Mouse (Mus musculus): ENCODE data around the gene Slc25a45.
"Not testable (repeated sequence)": the region's sequence is repeated elsewhere in the genome, so short reads cannot be mapped to it uniquely, and the experiment has no call there.

Gene Slc25a45

GRCm38 (mm10) chr19:5856604-5857003 lies 21.0 kb upstream of the Slc25a45 start:
- no peak for DNase-seq

DNA sequence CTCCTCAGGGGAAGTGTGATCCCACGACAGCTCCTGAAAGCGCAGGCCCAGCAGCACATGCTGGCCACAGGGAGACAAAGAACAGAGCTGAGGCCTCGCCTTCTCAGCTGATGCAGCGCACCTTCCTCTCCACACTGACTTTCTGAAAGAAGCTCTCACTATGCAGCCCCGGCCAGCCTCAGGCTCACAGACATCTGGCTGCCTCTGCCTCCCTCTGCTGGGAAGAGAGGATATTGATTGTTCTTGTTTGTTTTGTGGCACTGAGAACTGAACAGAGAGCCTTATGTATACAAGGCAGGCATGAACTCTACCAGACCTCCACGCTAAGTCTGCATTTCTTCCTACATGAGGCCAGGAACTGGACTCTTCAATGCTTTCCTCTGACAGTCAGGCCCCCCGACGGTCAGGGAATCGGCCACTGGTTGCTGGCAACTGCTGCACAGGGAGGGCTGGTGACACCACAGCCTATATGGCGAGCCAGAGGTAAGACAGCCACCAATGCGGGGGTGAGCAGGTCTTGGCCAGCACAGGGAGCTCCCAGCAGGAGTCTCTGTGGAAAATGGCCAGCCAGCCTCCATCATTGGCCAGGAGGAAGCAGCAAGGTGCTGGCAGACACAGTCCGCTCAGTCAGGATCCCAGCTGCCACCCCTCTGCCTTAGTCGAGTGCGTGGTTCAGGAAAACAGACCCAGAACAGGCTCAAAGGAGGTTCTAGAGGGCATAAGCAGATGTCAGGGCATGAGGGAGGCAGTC lies 15.1 kb upstream of the Slc25a45 start:
- DNase-seq, result no peak

GRCm38 (mm10) chr19:5863776-5864175 lies 13.8 kb upstream of the Slc25a45 start:
- no peak for DNase-seq

- no peak for DNase-seq
These were observed 12.8 kb upstream of the Slc25a45 start for GRCm38 (mm10) chr19:5864710-5865398.

GRCm38 (mm10) chr19:5868096-5868495 lies 9.5 kb upstream of the Slc25a45 start:
- DNase-seq, result no peak

DNA sequence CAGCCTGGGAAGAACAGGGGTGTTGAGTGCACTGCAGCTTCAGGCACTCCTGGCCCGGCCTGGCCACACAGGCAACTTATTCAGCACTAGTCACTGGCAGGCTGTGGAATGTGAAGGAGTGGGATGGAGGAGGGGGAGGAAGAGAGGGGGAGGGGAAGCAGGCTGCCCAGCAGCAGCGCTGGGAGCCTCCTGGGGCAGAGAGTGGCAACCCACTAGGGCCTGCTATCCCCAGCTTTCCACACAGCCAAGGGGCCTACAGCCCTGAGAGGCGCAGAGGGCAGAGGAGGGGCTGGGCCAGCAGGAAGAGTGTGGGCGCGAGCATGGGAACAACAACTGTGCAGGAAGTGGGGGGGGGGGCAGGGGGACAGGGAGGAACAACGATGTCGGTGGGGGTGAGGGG lies 6.3 kb upstream of the Slc25a45 start:
- peak; percentile 71 to 85 for DNase-seq

- DNase-seq, result no peak
These were observed 5.9 kb upstream of the Slc25a45 start for GRCm38 (mm10) chr19:5871683-5872082.

DNA sequence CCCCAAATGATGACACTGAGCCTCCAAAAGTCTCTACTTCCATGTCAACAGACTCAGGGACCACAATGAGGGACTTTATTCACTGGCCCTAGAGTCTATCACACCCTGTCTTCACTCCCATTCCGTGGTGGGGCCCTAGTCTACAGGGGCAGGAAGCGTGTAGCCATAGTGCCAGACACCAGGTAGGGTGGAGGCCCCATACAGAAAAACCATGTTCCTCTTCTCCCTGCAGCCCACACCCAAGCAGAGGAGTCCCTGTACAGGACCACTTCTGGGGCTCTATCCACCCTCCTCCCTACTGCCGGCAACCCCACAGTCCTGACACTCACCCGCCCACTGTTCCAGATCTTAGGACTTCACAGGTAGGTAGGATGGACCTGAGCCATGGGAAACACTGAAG lies 5.1 kb upstream of the Slc25a45 start:
- DNase-seq, result peak; percentile 44 to 49

GRCm38 (mm10) chr19:5872931-5873556 lies 4.6 kb upstream of the Slc25a45 start:
- DNase-seq, result peak; percentile 44 to 60

- no peak for DNase-seq
These were observed 3.1 kb upstream of the Slc25a45 start for GRCm38 (mm10) chr19:5874391-5874968.

DNA sequence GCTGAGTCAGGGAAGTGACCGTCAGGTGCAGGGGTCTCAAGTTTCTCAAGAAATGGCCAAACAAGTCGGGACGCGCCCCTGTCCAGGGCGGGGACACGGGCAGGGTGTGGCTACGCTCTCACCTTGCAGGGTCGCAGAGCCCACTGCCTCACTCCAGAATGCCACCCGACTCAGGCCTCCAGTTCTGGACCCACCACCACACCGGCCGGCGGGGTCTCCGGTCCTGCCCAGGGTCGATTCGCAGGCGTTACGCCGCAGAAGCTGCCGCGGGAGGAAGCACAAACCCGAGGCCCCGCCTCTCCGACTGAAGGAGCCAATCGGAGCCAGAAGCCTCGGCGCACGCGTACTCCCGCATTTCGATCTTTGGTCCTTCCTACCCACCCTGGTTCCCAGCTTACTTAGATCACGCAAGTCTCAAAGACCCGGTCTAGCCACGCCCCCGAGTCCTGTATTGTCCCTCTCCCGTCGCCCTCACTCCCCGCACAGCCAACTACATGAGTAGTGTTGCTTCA lies 2.6 kb upstream of the Slc25a45 start, which contains the start of gene Frmd8:
Frmd8 (minus strand) TSS at position 306 of the 512 bp plus-strand sequence.
- DNase-seq, result peak; percentile 95 to 96

- DNase-seq, result no peak
These were observed 734 bp downstream of the Slc25a45 start for GRCm38 (mm10) chr19:5878362-5878722.

DNA sequence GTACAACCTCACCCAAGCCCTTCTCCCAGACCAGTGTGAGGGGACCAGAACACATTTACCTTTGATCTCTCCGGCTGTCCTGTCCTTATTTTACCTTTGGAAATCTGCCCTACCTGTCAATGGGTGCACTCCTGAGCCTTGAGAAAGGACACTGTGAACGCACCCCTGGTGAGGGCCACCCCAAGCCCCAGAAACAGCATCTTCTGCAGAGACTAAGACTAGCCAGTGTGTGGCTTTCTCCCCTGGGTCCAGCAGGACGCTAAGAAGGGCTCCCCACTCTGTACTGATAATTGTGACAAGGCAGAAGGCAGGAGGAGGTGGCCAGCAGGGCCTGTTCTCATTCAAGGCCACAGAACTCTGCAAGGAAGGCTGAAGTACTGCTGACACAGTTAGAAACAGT lies 1.3 kb downstream of the Slc25a45 start:
- DNase-seq, result no peak

GRCm38 (mm10) chr19:5879735-5880134 lies 2.1 kb downstream of the Slc25a45 start:
- DNase-seq, result no peak

GRCm38 (mm10) chr19:5881155-5881554 lies 3.5 kb downstream of the Slc25a45 start:
- DNase-seq, result no peak

DNA sequence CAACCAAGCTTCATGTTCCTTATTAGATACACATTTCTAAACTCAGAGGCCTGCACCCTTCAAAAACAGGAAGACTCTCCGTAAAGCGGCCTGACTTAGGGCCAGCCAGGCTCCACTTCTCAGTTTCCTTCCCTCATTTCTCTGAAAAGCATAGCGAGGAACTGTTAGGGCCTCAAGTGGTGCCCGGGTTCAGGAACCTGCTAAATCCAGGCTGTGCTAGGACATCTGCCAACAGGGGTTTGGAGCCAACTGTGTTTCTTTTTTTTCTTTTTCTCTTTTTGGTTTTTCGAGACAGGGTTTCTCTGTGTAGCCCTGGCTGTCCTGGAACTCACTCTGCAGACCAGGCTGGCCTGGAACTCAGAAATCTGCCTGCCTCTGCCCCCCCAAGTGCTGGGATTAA lies 4.5 kb downstream of the Slc25a45 start:
- DNase-seq, result not testable (repeated sequence)

DNA sequence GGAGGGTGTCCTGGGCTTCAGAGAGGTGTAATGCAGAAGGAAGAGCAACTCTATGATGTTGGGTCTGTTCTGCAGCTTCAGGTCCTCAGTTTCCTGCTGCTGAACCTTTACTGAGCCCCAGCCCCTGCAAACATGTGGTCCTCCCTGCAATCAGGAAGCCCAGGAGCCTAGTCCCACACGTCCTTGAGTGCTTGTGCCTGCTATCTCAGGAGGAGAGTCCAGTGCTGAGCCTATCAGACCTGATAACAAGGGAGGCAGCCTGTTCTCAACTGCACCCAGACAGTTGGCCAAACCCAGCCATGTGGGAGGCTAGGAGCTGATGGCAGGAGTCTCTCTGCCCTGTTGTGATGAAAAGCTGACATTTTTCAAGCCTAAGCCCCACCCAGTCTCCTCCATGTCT lies 6.3 kb downstream of the Slc25a45 start:
- DNase-seq, result no peak

GRCm38 (mm10) chr19:5885838-5886237 lies 8.2 kb downstream of the Slc25a45 start:
- no peak for DNase-seq

DNA sequence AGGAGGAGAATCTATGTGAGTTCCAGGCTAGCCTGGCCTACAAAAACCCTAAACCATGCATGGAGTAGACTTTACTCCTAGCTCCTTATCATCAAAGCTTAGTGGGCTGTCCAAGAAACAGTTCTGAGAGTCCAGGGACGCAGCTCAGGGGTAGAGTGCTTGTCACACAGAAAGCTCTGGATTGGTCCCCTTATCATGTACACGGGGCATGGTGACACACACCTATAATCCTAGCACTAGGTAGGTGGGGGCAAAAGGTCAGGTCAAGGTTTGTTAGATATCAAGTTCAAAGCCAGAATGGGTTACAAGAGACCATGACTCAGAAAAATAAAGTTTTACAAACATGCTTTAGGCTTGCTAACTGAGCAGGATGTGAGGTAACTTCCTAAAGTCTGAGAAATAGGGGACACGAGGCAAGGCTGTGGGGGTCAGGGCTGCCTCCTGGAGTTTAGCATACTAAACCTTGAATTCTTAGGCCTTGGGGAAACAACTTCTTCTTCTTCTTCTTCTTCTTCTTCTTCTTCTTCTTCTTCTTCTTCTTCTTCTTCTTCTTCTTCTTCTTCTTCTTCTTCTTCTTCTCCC lies 9.7 kb downstream of the Slc25a45 start:
- no peak for DNase-seq

DNA sequence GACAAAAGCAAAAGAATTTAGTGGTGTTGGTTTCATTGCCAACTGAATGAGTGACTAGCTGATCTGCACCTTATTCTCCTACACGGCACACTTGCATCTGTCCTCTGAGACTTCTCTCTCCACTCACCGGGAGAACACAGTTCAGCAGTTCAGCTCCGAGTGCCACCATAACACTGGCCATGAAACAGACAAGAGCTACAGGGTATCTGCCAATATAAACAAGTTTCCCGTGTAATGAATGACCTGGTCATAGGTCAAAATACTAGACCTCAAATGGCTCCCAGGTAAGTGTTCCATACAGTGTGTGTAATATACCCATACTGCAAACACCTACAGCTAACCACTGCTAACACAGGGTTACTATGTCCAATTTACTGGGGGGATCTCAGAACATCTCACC lies 11.6 kb downstream of the Slc25a45 start:
- no peak for DNase-seq

DNA sequence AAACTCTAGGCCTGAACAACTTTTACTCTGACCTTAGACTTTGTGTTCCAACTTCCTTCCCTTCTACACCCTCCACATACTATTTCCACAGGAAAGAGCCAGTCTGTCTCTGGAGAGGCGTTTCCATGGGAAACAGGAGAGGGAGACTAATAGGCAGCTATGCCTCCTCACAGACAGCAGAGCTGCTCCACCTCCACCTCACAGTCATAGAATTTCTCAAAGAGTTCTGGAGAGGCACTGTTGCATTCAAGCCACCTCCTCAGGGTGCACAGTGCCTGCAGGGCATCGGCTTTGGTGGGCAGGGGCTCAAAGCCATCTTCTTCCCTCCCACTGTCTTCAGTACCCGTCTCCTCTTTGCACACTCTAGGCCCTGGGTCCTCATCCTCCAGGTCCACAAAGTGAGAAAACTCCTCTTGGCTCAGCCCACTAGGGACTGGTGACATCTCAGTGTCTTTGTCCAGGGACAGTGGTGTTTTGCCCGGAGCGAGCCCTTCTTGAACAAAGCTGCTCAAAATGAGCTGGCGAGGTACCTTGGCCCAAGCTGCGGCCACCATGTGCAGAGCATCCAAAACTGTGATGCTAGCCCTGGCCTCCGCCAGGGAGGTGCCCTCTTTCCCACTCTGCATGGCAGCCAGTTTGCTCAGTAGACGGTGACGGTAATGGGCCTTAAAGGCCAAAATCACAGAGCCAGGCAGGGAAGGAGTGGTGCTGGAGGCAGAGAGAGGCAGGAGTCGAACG lies 14.1 kb downstream of the Slc25a45 start:
- no peak for DNase-seq

GRCm38 (mm10) chr19:5892262-5892661 lies 14.7 kb downstream of the Slc25a45 start:
- DNase-seq, result no peak
